In the genomic region with DNA sequence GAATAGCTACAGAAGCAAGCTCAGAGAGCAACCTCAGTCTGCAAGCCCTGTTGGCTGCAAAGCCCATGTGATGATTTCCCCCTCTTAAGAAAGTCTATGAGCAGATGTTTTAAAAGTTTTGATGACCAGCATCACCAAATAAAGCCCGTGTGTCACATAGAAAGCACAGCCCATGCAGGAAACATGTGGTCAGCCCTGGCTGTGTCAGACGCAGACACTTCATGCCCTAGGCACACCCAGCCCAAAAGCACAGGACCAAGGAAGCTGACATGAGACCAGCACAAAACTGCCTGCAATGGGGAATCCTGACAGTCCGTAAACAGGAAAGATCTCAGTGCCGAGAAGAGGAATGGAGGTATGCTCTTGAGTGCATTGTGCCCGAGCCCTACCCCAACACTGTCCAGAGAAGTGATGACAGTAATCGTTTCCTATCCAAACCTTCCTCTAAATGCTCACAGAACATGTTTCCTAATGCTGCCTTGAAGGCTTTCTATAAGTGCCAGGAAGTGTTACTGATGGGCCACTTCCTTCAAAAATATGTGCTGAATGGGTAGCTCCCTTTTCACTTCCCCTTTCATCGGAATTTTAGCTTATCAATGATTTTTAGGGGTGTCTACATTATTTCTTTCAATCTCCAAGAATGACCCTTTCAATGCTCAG, we compare ENCODE assay signal across 14 mouse cellular contexts.
DNase-seq lines count a peak whose midpoint lies in the region; ATAC-seq and TF ChIP-seq lines count a peak whose summit lies in the region.
"Had no signal": no experiment of that assay in that cellular context is flagged by ENCODE, and none has a peak within 500 bp of the region (broad histone marks: within the 10 kb centered on the region; RNA-seq: fewer than 3 reads in every experiment).

No protein-coding gene starts in this region.

- H3K9ac ChIP-seq in heart, adult 2 months (ENCODE audit: low read depth, low read length): no peak overlapping the region
- H3K9ac ChIP-seq in heart, embryonic 14.5 days (ENCODE audit: low read length): no peak overlapping the region
- no peak overlapping the region for H3K9ac ChIP-seq in forebrain, embryonic 15.5 days (replicated peaks)
- H3K9ac ChIP-seq: intestine, embryonic 15.5 days had no signal

- H3K27ac ChIP-seq in heart, adult 2 months: no peak overlapping the region
- no peak overlapping the region for H3K27ac ChIP-seq in heart, embryonic 14.5 days (replicated peaks in 1 of 2; ENCODE audit: control insufficient read depth in 1 of 2, insufficient read depth in 1 of 2, low read depth in 2 of 2, low read length in 2 of 2)
- no peak overlapping the region for H3K27ac ChIP-seq in forebrain, embryonic 15.5 days (replicated peaks)
- H3K27ac ChIP-seq: intestine, embryonic 15.5 days; midbrain, embryonic 10.5 days had no signal

- 22% methylated on average over 7 of the region's 7 CpGs for WGBS in heart, adult 2 months
- 29% methylated on average over 7 of the region's 7 CpGs for WGBS in heart, embryonic 14.5 days
- 88% methylated on average over 7 of the region's 7 CpGs for WGBS in forebrain, embryonic 15.5 days

- no peak for TF ChIP-seq CTCF in heart, adult 2 months (IDR thresholded peaks at IDR 0.05)

- no peak for TF ChIP-seq POLR2A in heart, adult 2 months (IDR thresholded peaks at IDR 0.05; ENCODE audit: insufficient read depth, low read depth, low read length)

- DNase-seq in heart, adult 2 months: peak; percentile 29 to 40
- DNase-seq in heart, postnatal 14 days: no peak
- DNase-seq in 416B (ENCODE audit: low read depth): peak; percentile 75
- DNase-seq in lung, postnatal 36 days: peak; percentile 8
- DNase-seq in kidney, adult 11 months: no peak
- DNase-seq in thymus, adult 18-20 months: no peak
- DNase-seq: cerebellum, adult 9-11 months; kidney, postnatal 14 days; retina, postnatal 1 day; thymus, postnatal 25 days had no signal

- intact Hi-C loops in heart, adult 2 months (cut with DNase I): no loop called here
- intact Hi-C loops in heart, postnatal 14 days (cut with DNase I): no loop called here

- no peaks in the 10 kb centered on the region for H3K36me3 ChIP-seq in heart, adult 2 months (ENCODE audit: control insufficient read depth, insufficient read depth, low read length)
- no peaks in the 10 kb centered on the region for H3K36me3 ChIP-seq in heart, embryonic 14.5 days (ENCODE audit: control insufficient read depth, insufficient read depth, low read length)
- H3K36me3 ChIP-seq in forebrain, embryonic 15.5 days: no peaks in the 10 kb centered on the region
- H3K36me3 ChIP-seq: intestine, embryonic 15.5 days; midbrain, embryonic 10.5 days had no signal

- no peaks in the 10 kb centered on the region for H3K79me2 ChIP-seq in heart, adult 2 months (replicated peaks; ENCODE audit: control insufficient read depth, insufficient read depth, low read length)

- H3K4me2 ChIP-seq in heart, embryonic 14.5 days (ENCODE audit: low read length): 0 out of 2 replicates have a peak overlapping the region, but pooled peaks have one; percentile 12
- no peak overlapping the region for H3K4me2 ChIP-seq in forebrain, embryonic 15.5 days (replicated peaks)
- H3K4me2 ChIP-seq: intestine, embryonic 15.5 days had no signal

- no peaks in the 10 kb centered on the region for H3K27me3 ChIP-seq in heart, adult 2 months (ENCODE audit: control insufficient read depth, insufficient read depth, low read length)
- no peaks in the 10 kb centered on the region for H3K27me3 ChIP-seq in heart, embryonic 14.5 days (ENCODE audit: control insufficient read depth, insufficient read depth, low read length)
- H3K27me3 ChIP-seq in forebrain, embryonic 15.5 days: no peaks in the 10 kb centered on the region
- H3K27me3 ChIP-seq: intestine, embryonic 15.5 days had no signal

- no peak for ATAC-seq in heart, embryonic 14.5 days (ENCODE audit: insufficient number of reproducible peaks, insufficient read depth, low FRiP score, low read depth)
- ATAC-seq in forebrain, embryonic 15.5 days (replicated peaks): no peak
- ATAC-seq: intestine, embryonic 15.5 days had no signal

- no peak overlapping the region for H3K4me3 ChIP-seq in heart, adult 2 months
- H3K4me3 ChIP-seq in heart, embryonic 14.5 days (ENCODE audit: control insufficient read depth in 1 of 2, insufficient read depth in 1 of 2, low read depth in 1 of 2, low read length in 2 of 2): no peak overlapping the region
- no peak overlapping the region for H3K4me3 ChIP-seq in forebrain, embryonic 15.5 days
- H3K4me3 ChIP-seq: intestine, embryonic 15.5 days; midbrain, embryonic 10.5 days had no signal

- no peaks in the 10 kb centered on the region for H3K9me3 ChIP-seq in heart, embryonic 14.5 days (ENCODE audit: control insufficient read depth, low read length)
- H3K9me3 ChIP-seq in forebrain, embryonic 15.5 days: no peaks in the 10 kb centered on the region
- H3K9me3 ChIP-seq: intestine, embryonic 15.5 days; midbrain, embryonic 10.5 days had no signal

- TF ChIP-seq EP300 in heart, adult 2 months (IDR thresholded peaks at IDR 0.05; ENCODE audit: insufficient read depth, low read depth, low read length): no peak

- H3K4me1 ChIP-seq in heart, adult 2 months (ENCODE audit: control insufficient read depth, insufficient read depth, low read length): peaks cover 3% of the 10 kb centered on the region
- 0 out of 4 replicates have a peak, but pooled peaks cover 0 to 2% of the 10 kb centered on the region in 2 experiments for H3K4me1 ChIP-seq in heart, embryonic 14.5 days (ENCODE audit: control insufficient read depth in 2 of 2, insufficient read depth in 2 of 2, low read length in 2 of 2)
- no peaks in the 10 kb centered on the region for H3K4me1 ChIP-seq in forebrain, embryonic 15.5 days
- H3K4me1 ChIP-seq: intestine, embryonic 15.5 days; midbrain, embryonic 10.5 days had no signal

Comparison
In these comparisons a context has a peak if more than half of its experiments do, and no peak if none do; other contexts are left out.
1. DNase-seq: peak in heart, adult 2 months (2 of 2), 416B (single experiment) and lung, postnatal 36 days (single experiment); none in heart, postnatal 14 days (0 of 2), kidney, adult 11 months (single experiment) and thymus, adult 18-20 months (0 of 2).